Comparison of ENCODE assay signal across 8 mouse cellular contexts in the genomic region with DNA sequence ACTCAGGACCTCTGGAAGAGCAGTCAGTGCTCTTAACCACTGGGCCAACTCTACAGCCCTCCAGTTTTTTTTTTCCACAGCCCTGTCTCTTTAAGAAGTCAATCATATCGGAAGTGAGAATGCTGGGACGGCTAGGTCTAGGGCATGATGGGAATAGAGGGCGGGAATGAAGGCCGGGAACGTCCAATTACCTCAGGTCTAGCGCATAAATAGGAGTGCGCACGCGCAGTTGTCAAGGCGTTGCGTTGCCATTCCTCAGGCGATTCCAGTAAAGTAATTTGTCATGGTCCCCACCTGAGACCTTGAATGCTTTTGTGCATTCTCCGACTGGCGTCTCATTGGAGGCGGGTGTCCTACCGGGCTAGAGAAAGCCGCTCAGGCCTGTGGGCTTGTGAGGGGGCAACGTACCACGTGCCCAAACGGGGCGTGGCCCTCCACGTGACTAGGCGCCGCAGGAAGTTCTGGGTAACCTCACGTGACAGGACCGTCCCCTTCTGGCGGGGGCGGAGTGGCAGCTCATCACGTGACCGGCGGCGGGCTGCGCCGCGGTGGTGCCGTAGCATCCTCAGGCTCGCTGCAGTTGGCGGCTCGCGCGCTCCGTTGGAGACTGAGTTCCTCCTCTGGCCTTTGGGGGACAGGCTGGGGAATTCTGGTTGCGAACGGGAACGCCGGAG. TPM values are rescaled to one million over a fixed set of nuclear protein-coding genes. Genes with fewer than 3 reads are reported as not detected.
DNase-seq lines count a peak whose midpoint lies in the region; ATAC-seq lines count a peak whose summit lies in the region.

Gene Zmym6 (plus strand): TSS at position 509 of the 674 bp plus-strand sequence.

- DNase-seq in adrenal gland, adult 2 months, result peak; percentile 96
- peak; percentile 99 for DNase-seq in embryo, embryonic 11 days
- peak; percentile 95 for DNase-seq in gastrocnemius, postnatal 14 days
- peak; percentile 96 for DNase-seq in induced T-regulatory cell, adult 2 months (ENCODE audit: low read depth)
- peak; percentile 93 to 97 for DNase-seq in left cerebral cortex, adult 8-10 months (ENCODE audit: low spot score in 2 of 2)
- DNase-seq in right cerebral cortex, adult 2 months (ENCODE audit: low spot score in 2 of 2), result peak; percentile 94 to 97
- peak; percentile 75 for DNase-seq in urinary bladder, postnatal 10 days (ENCODE audit: low spot score)

- peak; percentile 92 for ATAC-seq in megakaryocyte, adult 5-6 weeks (ENCODE audit: poor library complexity, severe bottlenecking)

- intact Hi-C loops in gastrocnemius, postnatal 14 days (cut with DNase I; ENCODE audit: low total_unique reads), result no loop called here

RNA-seq across cellular contexts. Expression of gene Zmym6, which starts in this region (rescaled TPM):
- total RNA-seq in adrenal gland, adult 2 months (2021), result 10 to 100 TPM; 14.2 to 15.3 TPM
- 1.7 and 1.9 TPM in 2 replicates for polyA plus RNA-seq in adrenal gland, adult 2 months (2012; rRNA removed)
- total RNA-seq in gastrocnemius, postnatal 14 days (2021), result 1 to 10 TPM; 3.5 to 3.9 TPM
- 10 to 100 TPM; 29.7 to 41.0 (median 36.2) TPM for total RNA-seq in left cerebral cortex, adult 8-10 months (2022)
- 5.2 and 6.8 TPM in 2 replicates for total RNA-seq in megakaryocyte, adult 5-6 weeks (2015)
- total RNA-seq in megakaryocyte, adult 5-6 weeks (2017), result 8.1 and 9.1 TPM in 2 replicates

Comparison
In these comparisons a context has a peak if more than half of its experiments do, and no peak if none do; other contexts are left out.
1. Peak in every context shown above with its lines: DNase-seq and ATAC-seq.